Mouse (Mus musculus) megakaryocyte-erythroid progenitor cell, adult 5-6 weeks (primary cell): ENCODE measurements around the gene N4bp2l1. TPM values are rescaled to one million over a fixed set of nuclear protein-coding genes. Genes with fewer than 3 reads are reported as not detected.

ENCODE experiments used
- ATAC-seq: replicated peaks from 2 replicates; pipeline ENCODE4 v1.8.0; 2016; ENCODE audit warnings: mild to moderate bottlenecking, inconsistent platforms; ENCODE audit not compliant: severe bottlenecking, poor library complexity, low FRiP score, low TSS enrichment
- total RNA-seq, 2 experiments: library from RNA; stranded (forward) in 1 of 2; stranded (reverse) in 1 of 2; fragments of 200-1000, 215-1000 nt in 1 of 2; fragments of >200 nt in 1 of 2; fragmentation: Nextera tagmentation in 1 of 2; gene quantifications; 2 replicates each; pipeline ENCODE4 v1.2.3; 2014 to 2017

Gene N4bp2l1
- total RNA-seq, 2 experiments from 2014 or later: 23.7 to 24.2 TPM

DNA sequence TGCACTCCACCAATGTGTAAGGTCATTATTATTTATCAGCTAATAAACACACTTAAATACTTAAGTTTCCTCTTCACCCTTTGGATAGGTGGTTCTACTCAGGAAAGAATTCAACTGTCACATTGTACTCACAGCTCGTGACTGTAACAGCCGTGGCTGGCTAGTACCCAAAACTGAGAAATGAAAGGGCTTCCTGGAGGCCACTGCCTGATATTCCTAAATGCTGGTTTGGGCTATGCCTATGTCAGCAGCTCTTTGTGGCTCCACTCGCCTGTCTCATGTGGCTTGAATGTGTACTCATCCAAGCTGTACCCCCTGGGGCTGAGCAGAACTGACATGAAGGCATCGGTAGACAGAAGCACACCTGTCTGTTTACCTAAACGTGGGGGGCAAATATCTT, 22.1 kb downstream of the N4bp2l1 start:
- ATAC-seq: no peak

- ATAC-seq: no peak
Observed at GRCm38 (mm10) chr5:150574403-150574802, 22.6 kb downstream of the N4bp2l1 start.

DNA sequence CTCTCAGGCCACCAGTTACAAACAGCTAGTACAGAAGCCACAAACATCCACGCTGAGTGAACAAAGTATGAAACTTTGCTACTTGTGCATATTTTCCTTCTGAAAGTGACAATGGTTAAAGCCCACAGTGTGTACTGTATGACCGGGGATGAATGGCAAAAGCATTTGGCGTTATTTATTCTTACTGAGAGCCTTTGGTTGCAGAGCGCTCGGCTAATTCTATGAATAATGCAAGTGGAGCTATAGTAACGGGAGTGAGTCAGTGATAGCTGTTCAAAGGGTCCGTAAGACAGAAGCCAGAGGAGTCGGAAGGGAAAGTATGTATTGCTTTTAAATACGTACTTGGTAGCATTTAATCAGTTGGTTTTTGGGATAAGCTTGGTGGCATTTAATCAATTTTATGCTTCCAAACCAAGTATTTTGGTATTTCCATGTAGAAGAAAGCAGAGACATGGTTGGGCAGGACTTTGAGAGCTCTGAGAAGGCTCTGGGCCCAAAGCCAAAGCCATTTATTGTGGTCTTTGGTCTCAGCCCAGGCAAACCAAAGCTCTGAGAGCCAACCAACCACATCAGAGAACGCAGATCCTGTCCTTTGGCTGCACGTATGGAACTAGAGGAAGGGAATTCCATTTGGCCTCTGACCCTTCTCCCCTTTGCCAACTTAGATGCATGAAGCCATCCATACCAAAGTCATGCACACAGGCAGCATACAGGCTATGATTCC, 26.3 kb downstream of the N4bp2l1 start:
- no peak for ATAC-seq

GRCm38 (mm10) chr5:150566971-150567370, 30.0 kb downstream of the N4bp2l1 start:
- no peak for ATAC-seq

GRCm38 (mm10) chr5:150566226-150566625, 30.8 kb downstream of the N4bp2l1 start:
- no peak for ATAC-seq

GRCm38 (mm10) chr5:150564426-150564825, 32.6 kb downstream of the N4bp2l1 start:
- no peak for ATAC-seq

GRCm38 (mm10) chr5:150561783-150562182, 35.2 kb downstream of the N4bp2l1 start:
- 0 out of 2 replicates have a peak, but pooled peaks have one; percentile 15 for ATAC-seq

DNA sequence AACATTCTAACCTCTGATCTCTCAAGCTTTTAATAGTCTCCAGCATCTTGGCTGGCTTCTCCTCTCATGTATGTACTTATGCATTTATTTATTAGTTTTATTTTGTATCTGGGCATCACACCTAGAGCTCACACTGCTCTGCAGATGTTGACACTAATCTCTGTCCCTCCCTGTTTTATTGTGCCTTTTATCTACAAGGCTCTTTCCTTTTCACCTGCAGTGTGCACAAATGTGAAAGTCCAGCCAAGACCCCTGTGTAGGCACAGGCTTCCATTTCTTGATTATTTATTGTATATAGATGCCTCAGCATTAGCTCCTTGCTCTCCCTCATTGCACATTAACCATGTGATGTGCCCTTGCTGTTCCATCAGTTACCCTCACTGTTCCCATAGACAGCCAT, 35.6 kb downstream of the N4bp2l1 start:
- no peak for ATAC-seq

DNA sequence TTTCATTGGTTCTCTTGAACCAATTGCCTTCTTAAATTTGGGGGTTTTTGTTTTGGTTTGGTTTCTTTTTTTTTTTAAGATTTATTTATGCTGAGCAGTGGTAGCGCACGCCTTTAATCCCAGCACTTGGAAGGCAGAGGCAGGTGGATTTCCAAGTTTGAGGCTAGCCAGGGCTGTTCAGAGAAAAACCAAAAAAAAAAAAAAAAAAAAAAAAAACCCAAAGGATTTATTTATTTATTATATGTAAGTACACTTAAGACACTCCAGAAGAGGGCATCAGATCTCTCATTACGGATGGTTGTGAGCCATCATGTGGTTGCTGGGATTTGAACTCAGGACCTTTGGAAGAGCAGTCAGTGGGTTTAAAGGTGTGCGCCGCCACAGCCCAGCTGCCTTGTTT, 36.1 kb downstream of the N4bp2l1 start:
- ATAC-seq: no peak

- ATAC-seq: no peak
Observed at GRCm38 (mm10) chr5:150559519-150560103, 37.4 kb downstream of the N4bp2l1 start.

- ATAC-seq: no peak; the same call in 1 of the 2 replicates
Observed at GRCm38 (mm10) chr5:150551637-150552036, 45.4 kb downstream of the N4bp2l1 start.

GRCm38 (mm10) chr5:150543184-150543583, 53.8 kb downstream of the N4bp2l1 start:
- ATAC-seq: no peak

DNA sequence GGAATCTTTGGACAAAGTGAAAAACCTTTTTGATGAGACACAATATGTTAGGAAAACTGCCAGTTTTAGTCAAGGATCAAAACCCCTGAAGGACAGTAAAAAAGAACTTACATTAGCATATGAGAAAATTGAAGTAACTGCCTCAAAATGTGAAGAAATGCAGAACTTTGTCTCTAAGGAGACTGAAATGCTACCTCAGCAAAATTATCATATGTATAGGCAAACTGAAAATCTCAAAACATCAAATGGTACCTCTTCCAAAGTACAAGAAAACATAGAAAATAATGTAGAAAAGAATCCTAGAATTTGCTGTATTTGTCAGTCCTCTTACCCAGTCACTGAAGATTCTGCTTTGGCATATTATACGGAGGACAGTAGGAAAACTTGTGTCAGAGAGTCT, 55.7 kb downstream of the N4bp2l1 start:
- no peak for ATAC-seq

GRCm38 (mm10) chr5:150525239-150525638, 71.7 kb downstream of the N4bp2l1 start:
- no peak for ATAC-seq

DNA sequence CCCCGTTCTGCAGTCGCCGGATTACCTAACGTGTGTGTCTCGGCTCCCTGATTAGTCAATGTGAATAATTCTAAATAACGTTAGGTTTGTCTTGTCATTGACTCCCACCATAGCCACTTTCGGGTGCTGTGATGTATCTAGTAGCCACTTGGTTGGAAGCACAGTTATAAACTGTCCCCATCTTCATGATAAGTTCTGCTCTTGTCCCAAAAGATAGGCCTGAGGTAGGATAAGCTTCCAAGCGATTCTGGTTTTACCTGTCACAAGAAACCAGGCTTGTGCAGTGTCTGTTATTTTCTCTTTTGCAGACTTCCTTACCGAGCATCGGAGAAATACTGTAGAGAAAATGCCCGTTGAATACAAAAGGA, 74.1 kb downstream of the N4bp2l1 start:
- ATAC-seq: peak; percentile 42

DNA sequence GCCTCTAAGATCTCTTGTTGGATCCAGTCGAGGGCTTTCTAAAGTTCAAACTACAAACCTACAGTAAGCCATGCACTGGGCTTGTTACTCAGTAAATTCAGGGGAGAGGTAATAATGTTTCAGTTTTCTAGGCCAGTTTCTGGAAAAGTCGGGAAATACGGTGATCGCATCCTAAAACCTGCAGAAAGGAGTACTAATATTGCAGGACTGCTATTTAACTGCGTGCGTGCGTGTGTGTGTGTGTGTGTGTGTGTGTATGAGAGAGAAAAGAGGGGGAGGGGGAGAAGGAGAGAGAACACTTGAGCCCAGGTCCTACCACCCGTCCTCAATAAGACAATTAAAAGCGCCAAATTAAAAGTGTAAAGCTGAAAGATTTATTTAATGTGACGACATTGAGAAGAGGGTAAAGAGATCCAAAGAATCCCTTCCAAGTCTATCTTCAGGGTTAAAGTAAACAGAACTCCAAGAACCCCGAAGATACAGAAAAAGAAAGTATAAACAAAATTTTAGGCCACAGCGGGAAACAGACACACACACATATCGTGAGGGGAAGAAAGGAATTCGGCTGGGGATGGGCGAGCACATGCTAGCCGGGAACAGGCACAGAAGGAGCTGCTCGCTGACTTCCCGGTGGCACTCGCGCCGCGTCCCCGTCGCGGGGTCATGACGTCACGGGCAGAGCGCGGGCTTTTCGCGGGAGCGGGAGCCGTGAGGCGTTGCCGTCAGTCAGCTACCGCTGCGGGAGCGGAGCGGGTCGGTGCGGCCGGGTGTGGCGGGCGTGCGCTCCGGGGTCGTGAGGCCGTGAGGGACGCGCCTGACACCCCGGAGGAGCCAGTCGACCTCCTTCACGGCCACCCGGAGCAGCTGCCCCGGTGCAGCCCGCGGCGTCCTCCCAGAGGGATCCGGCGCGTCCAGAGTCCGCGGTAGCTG, 74.8 kb downstream of the N4bp2l1 start, which contains the start of gene Brca2:
TSS of gene Brca2 (plus strand) at position 694 of the 930 bp plus-strand sequence.
- peak; percentile 94 for ATAC-seq
